Mouse (Mus musculus) lung, embryonic 15.5 days (tissue): ENCODE data around the gene Gtpbp2. TPM values are rescaled to one million over a fixed set of nuclear protein-coding genes. Genes with fewer than 3 reads are reported as not detected.

Experiments
- ATAC-seq: fragments of 200-750 bp; cut with Nextera tagmentation; 2 replicates; pipeline ENCODE4 v1.8.0; 2017; ENCODE audit warnings: moderate number of reproducible peaks, borderline replicate concordance; ENCODE audit not compliant: low FRiP score, low TSS enrichment; ENCODE audit errors: extremely low read depth
- H3K27ac ChIP-seq: fragments of 300-500 bp; sonication (generic); 2 replicates; pipeline ENCODE4 v1.5.1; 2015; ENCODE audit warnings: moderate library complexity, mild to moderate bottlenecking, inconsistent platforms
- H3K27me3 ChIP-seq: fragments of 300-500 bp; sonication (generic); 2 replicates; pipeline ENCODE4 v1.6.1; 2015; ENCODE audit warnings: inconsistent platforms
- H3K36me3 ChIP-seq: fragments of 300-500 bp; sonication (generic); 2 replicates; pipeline ENCODE4 v1.6.1; 2015; ENCODE audit warnings: inconsistent platforms
- H3K4me1 ChIP-seq: fragments of 300-500 bp; sonication (generic); 2 replicates; pipeline ENCODE4 v1.6.1; 2015; ENCODE audit warnings: inconsistent platforms
- H3K4me2 ChIP-seq: fragments of 300-500 bp; sonication (generic); 2 replicates; pipeline ENCODE4 v1.6.1; 2015; ENCODE audit warnings: inconsistent platforms, mild to moderate bottlenecking, moderate library complexity
- H3K4me3 ChIP-seq: fragments of 300-500 bp; sonication (generic); 2 replicates; pipeline ENCODE4 v1.5.1; 2015; ENCODE audit warnings: mild to moderate bottlenecking, inconsistent platforms
- H3K9ac ChIP-seq: fragments of 300-500 bp; sonication (generic); 2 replicates; pipeline ENCODE4 v1.6.1; 2015; ENCODE audit warnings: inconsistent platforms
- H3K9me3 ChIP-seq: fragments of 300-500 bp; sonication (generic); 2 replicates; pipeline ENCODE4 v1.6.1; 2016; ENCODE audit warnings: inconsistent platforms
- WGBS: fragments of 180-500 bp; shearing (Covaris S2); methylation state at CpG from one replicate; pipeline ENCODE4 v1.1.7; 2015; 5-methylcytosine and 5-hydroxymethylcytosine counted together
- polyA plus RNA-seq: library from polyadenylated mRNA; unstranded; fragments of >200 nt; fragmentation: Nextera tagmentation; extraction: Ambion mirVana; gene quantifications from 2 replicates; pipeline ENCODE4 v1.2.1, GENCODE M21; 2015

The Gtpbp2 gene
- 40.5 and 50.9 TPM in 2 replicates for polyA plus RNA-seq

DNA sequence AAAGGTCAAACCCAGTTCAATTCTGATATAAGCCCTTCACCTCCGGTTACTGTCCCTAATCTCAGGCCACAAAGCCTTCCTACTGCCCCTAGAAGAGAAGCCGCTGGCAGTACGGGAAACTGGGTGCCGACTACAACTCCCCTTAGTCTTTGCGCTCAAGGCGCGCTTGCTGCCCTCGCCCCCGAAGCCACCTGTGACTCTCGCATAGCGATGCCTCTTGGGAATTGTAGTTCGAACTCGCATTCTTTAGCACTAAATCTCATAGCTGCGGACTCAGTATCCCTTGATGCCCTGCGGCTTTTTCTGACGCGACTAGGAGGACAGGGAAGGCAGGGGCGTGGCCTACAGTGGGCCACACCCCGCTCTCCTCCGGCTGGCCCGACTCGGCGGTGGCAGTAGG, at the start of gene Gtpbp2:
Gtpbp2 (plus strand) TSS at position 347 of the 400 bp plus-strand sequence.
- WGBS: under 1% methylated on average over 23 of the region's 23 CpGs

DNA sequence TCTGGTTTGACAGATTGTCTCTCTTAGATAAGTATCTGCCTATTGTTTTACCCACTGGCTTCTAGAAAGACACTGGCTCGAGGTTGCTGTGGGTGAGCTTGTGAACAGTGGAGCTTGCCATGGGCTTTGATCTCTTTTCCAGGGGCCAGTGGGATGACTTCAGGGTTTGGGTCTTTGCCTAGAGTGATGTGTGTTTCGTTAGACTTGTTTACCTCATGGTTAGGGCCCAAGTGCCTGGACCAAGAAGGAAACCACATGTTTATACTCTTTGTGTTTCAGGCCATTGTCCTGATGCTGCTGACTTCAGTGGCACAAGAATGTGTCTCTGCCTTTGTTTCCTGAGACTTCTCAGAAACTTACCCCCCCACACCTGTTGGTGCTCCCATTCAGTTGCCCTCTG, 45.3 kb upstream of the Gtpbp2 start:
- WGBS: 16% methylated on average over 2 of the region's 2 CpGs
- H3K4me1 ChIP-seq: peaks cover 65% of the 10 kb centered on the region
- peaks cover 24% of the 10 kb centered on the region for H3K36me3 ChIP-seq
- no peaks in the 10 kb centered on the region for H3K27me3 ChIP-seq
- 0 out of 2 replicates have a peak overlapping the region, but pooled peaks have one; percentile 0 for H3K4me2 ChIP-seq
- no peak for ATAC-seq
- no peak overlapping the region for H3K4me3 ChIP-seq
- peak overlapping the region; percentile 87 for H3K27ac ChIP-seq
- H3K9me3 ChIP-seq: no peaks in the 10 kb centered on the region
- H3K9ac ChIP-seq: no peak overlapping the region

More for the DNA sequence above, at the start of gene Gtpbp2:
- peak within 1 kb of the TSS; percentile 83 for H3K4me2 ChIP-seq
- H3K27me3 ChIP-seq: no peaks in the 10 kb centered on the region
- H3K9ac ChIP-seq: peak within 1 kb of the TSS; percentile 76
- H3K27ac ChIP-seq: peak within 1 kb of the TSS; percentile 92
- H3K36me3 ChIP-seq: peaks cover 18% of the 10 kb centered on the region
- peak within 1 kb of the TSS; percentile 68 for H3K4me3 ChIP-seq
- no peaks in the 10 kb centered on the region for H3K9me3 ChIP-seq
- peak; percentile 95 for ATAC-seq
- peaks cover 28% of the 10 kb centered on the region for H3K4me1 ChIP-seq

DNA sequence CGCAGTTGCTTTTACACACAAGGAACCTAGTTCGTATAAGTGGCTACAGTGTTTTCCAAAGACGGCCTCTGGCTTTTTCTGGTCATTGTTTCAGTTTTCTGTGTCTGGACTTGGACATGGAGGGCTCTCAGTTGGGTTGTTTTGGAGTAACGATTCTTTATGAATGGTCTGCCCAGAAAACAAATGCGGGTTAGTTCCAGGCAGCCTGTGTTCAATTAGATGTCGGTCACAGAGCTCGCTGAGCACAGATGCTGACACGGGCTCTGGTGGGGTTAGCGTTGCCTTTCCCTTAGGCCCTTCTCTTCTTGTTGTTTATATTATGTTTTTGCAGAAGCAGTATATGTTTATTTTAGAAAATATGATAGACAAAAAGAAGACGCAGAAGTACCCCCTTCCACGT, 44.7 kb upstream of the Gtpbp2 start:
- Histone ChIP-seq H3K9me3 (no peaks in the 10 kb centered on the region), H3K27ac (peak overlapping the region; percentile 87), H3K4me3 (no peak overlapping the region), H3K36me3 (peaks cover 25% of the 10 kb centered on the region), H3K4me2 (0 out of 2 replicates have a peak overlapping the region, but pooled peaks have one; percentile 0), H3K27me3 (no peaks in the 10 kb centered on the region), H3K4me1 (peaks cover 65% of the 10 kb centered on the region), H3K9ac (no peak overlapping the region)
- 45% methylated on average over 11 of the region's 11 CpGs for WGBS
- ATAC-seq: 0 out of 2 replicates have a peak, but pooled peaks have one; percentile 44

DNA sequence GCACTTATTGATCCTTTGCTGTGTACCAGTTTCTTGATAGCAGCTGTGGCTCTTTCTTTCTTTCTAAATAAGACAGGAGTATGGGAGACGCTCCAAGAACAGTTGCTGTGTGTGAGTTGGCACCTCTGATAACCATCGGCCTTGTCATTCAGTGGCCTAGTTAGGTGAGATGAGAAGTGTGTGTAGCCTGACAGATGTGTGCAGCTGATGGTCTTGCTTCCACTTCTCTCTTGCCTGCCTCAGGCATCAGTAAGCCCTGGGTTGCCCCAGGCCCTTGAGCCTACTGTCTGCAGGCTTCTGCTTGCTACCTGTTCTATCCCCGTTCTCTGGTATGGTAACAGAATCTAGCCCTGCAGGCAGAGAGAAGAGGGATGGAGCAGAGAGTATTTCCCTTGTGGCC, 44.0 kb upstream of the Gtpbp2 start:
- ATAC-seq: no peak
- 63% methylated on average over 3 of the region's 3 CpGs for WGBS
- H3K36me3 ChIP-seq: peaks cover 25% of the 10 kb centered on the region

DNA sequence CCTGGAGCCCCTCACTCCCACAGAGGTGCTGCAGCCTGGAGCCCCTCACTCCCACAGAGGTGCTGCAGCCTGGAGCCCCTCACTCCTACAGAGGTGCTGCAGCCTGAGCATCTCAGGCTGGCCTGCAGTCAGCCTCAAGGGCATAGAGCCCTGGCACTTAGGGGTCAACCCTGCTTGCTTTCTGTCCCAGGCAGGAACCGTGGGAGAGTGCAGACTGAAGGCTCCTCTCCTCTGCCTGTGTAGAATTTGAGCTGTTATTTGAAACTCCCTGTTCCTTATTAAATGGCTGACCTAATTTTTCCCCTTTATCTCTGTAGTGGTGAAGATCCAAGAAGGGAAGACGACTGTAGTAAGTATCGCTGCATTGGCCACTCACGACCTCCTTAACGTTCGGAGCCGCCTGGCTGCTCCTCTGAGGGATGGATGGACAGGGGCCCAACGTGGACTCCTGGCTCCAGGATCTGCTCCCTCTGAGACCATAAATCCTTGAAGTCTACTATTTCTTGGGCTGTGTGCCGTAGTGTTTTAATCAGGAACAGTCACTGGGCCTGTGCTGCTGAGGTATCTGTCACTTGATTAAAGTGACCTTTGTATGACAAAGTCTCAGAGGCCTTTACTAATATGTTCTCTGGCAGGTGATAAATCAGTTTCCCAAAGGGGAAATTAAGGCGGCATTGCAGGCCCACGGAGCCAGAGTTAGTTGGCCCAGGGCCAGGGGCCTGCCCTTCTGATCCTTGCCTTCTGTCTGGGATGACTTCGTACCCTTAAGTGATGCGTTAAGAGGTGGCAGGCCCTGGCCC, 43.0 kb upstream of the Gtpbp2 start:
- no peaks in the 10 kb centered on the region for H3K9me3 ChIP-seq
- 0 out of 2 replicates have a peak, but pooled peaks have one; percentile 12 for ATAC-seq
- peak overlapping the region; percentile 87 for H3K27ac ChIP-seq
- 46% methylated on average over 13 of the region's 13 CpGs for whole genome bisulfite sequencing
- H3K36me3 ChIP-seq: peaks cover 31% of the 10 kb centered on the region
- H3K9ac ChIP-seq: no peak overlapping the region
- H3K27me3 ChIP-seq: no peaks in the 10 kb centered on the region
- no peak overlapping the region for H3K4me3 ChIP-seq
- H3K4me2 ChIP-seq: no peak overlapping the region
- H3K4me1 ChIP-seq: peaks cover 53% of the 10 kb centered on the region

More for the DNA sequence above, 44.0 kb upstream of the Gtpbp2 start:
- H3K4me1 ChIP-seq: peaks cover 60% of the 10 kb centered on the region
- no peak overlapping the region for H3K9ac ChIP-seq
- H3K27me3 ChIP-seq: no peaks in the 10 kb centered on the region
- no peaks in the 10 kb centered on the region for H3K9me3 ChIP-seq
- H3K27ac ChIP-seq: peak overlapping the region; percentile 87
- H3K4me2 ChIP-seq: no peak overlapping the region
- H3K4me3 ChIP-seq: no peak overlapping the region

DNA sequence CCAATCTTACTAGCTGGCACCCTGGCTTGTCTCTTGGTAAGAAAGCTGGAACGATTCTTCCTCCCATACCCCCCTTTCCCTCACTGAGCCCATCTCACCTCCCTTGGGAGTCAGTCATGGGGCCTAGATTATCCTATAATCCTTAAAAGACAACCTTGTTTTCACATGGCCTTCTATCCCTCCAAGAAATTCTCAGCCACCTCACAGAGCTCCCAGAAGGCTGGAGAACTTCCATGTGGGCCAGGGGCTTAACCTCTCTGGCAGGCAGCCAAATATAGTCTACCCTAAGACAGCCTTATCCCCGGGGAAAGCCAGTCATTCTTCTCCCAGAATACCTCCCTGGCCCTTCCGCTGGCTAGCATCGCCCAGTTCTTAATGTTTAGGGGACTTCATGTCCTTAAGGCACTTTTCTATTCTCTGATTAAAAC, 42.4 kb upstream of the Gtpbp2 start:
- 42% methylated on average over 4 of the region's 4 CpGs for WGBS
- H3K4me3 ChIP-seq: no peak overlapping the region
- ATAC-seq: no peak
- H3K4me1 ChIP-seq: peaks cover 52% of the 10 kb centered on the region
- peak overlapping the region; percentile 87 for H3K27ac ChIP-seq
- H3K36me3 ChIP-seq: peaks cover 36% of the 10 kb centered on the region
- H3K27me3 ChIP-seq: no peaks in the 10 kb centered on the region
- no peaks in the 10 kb centered on the region for H3K9me3 ChIP-seq
- no peak overlapping the region for H3K4me2 ChIP-seq
- no peak overlapping the region for H3K9ac ChIP-seq

DNA sequence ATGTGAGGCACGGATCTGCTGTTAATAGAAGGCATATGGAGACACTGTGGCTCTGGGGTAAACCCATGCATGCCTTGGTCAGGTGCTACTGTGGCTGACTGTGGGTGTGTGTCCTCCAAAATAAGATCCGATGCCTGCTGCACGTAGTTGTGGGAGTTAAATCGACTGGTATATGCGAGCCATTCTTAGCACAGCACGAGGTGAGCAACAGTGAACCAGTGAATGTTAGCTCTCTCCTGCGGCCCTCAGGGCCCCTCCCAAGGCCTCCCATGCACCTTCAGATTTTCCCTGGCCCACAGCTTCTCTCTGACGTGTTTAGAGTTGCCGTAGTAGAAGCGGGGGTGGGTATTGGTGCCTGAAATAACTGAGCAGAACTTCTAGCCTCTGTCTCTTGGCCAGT, 41.2 kb upstream of the Gtpbp2 start:
- WGBS: 82% methylated on average over 10 of the region's 10 CpGs
- H3K27ac ChIP-seq: no peak overlapping the region
- H3K9me3 ChIP-seq: no peaks in the 10 kb centered on the region
- ATAC-seq: no peak
- no peak overlapping the region for H3K4me2 ChIP-seq
- peaks cover 41% of the 10 kb centered on the region for H3K4me1 ChIP-seq
- H3K4me3 ChIP-seq: no peak overlapping the region
- H3K9ac ChIP-seq: no peak overlapping the region
- H3K27me3 ChIP-seq: no peaks in the 10 kb centered on the region
- peaks cover 48% of the 10 kb centered on the region for H3K36me3 ChIP-seq

DNA sequence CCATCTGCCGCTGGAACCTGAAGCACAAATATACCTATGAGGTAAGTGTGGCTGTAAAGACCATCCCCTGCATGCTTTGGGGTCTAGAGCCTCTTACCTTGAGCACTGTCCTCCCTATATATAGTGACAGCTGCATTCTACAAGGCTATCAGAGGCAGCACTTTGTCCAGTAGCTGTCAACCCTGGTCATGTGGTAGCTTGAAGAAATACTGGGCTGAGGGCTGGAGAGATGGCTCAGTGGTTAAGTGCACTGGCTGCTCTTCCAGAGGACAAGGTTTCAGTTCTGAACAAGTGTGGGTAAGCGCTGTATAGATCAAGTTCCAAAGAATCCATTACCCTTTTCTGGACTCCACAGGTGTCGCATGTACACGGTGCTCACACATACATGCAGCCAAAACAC, 38.0 kb upstream of the Gtpbp2 start:
- no peak overlapping the region for H3K4me2 ChIP-seq
- WGBS: 94% methylated on average over 4 of the region's 4 CpGs
- no peak for ATAC-seq
- no peak overlapping the region for H3K9ac ChIP-seq
- peaks cover 34% of the 10 kb centered on the region for H3K4me1 ChIP-seq
- no peak overlapping the region for H3K27ac ChIP-seq
- no peaks in the 10 kb centered on the region for H3K9me3 ChIP-seq
- H3K36me3 ChIP-seq: peaks cover 68% of the 10 kb centered on the region
- H3K27me3 ChIP-seq: no peaks in the 10 kb centered on the region
- H3K4me3 ChIP-seq: no peak overlapping the region

DNA sequence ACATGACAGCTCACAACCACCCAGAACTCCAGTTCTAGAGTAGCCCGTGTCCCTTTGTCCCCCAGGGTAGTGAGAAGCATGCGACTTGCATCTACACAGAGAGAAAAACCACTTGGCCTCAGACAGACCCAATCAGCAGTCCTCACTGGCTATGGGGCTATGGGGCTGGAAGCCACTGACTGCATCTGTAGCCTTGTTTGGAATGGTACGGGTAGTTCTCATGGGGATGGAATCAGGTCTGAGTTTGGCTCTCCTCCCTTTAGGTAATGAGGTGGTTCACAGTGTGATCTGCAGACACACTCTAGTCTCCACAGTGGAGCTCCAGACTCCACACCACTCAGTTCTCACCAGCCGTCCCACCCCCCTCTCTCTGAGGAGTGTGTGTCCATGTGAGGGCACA, 37.5 kb upstream of the Gtpbp2 start:
- peaks cover 69% of the 10 kb centered on the region for H3K36me3 ChIP-seq

DNA sequence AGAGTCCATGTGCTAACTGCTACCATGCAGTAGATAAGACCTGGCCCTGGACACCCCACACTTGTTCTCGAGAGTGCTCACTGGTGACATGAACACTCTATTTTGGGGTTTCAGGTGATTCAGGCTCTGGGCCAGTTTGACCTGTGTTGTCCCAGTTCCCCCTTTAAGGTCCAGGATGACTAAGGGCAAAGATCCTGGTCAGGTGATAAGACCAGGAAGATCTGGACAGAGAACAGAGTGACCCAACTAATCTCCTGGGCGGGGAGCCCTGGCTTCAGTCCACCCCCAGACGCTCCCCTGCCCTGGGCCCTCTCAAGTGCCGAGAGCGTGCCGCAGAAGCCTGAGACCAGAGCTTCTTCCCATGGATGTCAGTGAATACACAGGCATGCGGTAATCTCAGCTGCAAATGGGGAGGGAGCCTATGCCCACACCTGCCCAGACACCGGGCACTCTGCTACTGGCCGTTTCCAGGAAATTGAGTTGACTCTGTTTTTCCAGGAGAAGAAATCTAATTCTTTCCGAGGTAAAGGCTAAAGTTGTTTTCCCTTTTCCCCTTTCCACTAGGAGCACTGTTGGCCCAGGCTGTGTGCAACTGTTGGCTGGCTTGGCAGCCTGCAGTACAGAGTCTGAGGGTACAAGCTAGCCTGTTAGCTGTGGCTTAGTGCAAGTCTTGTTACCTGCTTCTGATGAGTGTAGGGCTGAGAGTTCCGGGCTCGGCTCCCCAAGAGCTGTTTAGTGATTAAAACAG, 36.7 kb upstream of the Gtpbp2 start:
- Histone ChIP-seq H3K9me3 (no peaks in the 10 kb centered on the region), H3K9ac (no peak overlapping the region), H3K4me2 (no peak overlapping the region), H3K27me3 (no peaks in the 10 kb centered on the region), H3K4me3 (no peak overlapping the region), H3K27ac (no peak overlapping the region), H3K4me1 (peaks cover 30% of the 10 kb centered on the region), H3K36me3 (peaks cover 69% of the 10 kb centered on the region)
- 81% methylated on average over 12 of the region's 12 CpGs for WGBS
- no peak for ATAC-seq

More for the DNA sequence above, 37.5 kb upstream of the Gtpbp2 start:
- H3K4me2 ChIP-seq: no peak overlapping the region
- H3K9me3 ChIP-seq: no peaks in the 10 kb centered on the region
- H3K9ac ChIP-seq: no peak overlapping the region
- H3K27me3 ChIP-seq: no peaks in the 10 kb centered on the region
- no peak for ATAC-seq
- H3K27ac ChIP-seq: no peak overlapping the region
- 90% methylated on average over 4 of the region's 4 CpGs for WGBS
- H3K4me3 ChIP-seq: no peak overlapping the region
- peaks cover 34% of the 10 kb centered on the region for H3K4me1 ChIP-seq

DNA sequence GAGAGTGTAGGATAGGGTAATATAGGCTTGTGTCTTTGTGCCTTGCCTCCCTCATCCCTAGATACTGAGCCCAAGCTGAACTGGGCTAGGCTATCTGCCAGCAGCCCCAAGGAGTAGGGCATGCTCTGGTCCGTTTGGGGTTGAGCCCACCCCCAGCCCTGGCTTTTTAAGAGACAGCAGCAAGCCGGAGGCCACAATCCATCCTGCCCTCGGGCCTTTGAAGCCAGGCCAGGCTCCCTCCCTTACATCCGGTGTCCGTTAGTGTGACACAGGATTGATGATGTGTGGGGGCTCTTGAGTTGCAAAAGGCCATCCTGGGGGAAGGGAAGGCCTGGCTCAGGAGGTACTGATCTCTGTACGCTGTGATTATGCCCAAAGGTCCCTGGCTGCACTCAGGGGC, 34.2 kb upstream of the Gtpbp2 start:
- Histone ChIP-seq H3K27ac (peak overlapping the region; percentile 71), H3K27me3 (no peaks in the 10 kb centered on the region), H3K9ac (no peak overlapping the region), H3K9me3 (no peaks in the 10 kb centered on the region), H3K4me1 (peaks cover 37% of the 10 kb centered on the region), H3K4me2 (no peak overlapping the region), H3K36me3 (peaks cover 60% of the 10 kb centered on the region), H3K4me3 (no peak overlapping the region)
- WGBS: 32% methylated on average over 6 of the region's 6 CpGs
- peak; percentile 78 for ATAC-seq
